Mouse (Mus musculus): Measurements from ENCODE around the gene Col25a1.

Gene Col25a1

GRCm38 (mm10) chr3:130161323-130161917 is 30.1 kb downstream of the Col25a1 start:
- DNase-seq (ENCODE audit: low read depth): no peak

- DNase-seq (ENCODE audit: low read depth): no peak
Measured at GRCm38 (mm10) chr3:130166875-130167274, 35.6 kb downstream of the Col25a1 start.

- DNase-seq (ENCODE audit: low read depth): no peak
Measured at GRCm38 (mm10) chr3:130172764-130173163, 41.5 kb downstream of the Col25a1 start.

GRCm38 (mm10) chr3:130180181-130180940 is 49.1 kb downstream of the Col25a1 start:
- peak; percentile 27 for DNase-seq (ENCODE audit: low read depth)

- DNase-seq (ENCODE audit: low read depth): no peak
Measured at GRCm38 (mm10) chr3:130180964-130181590, 49.8 kb downstream of the Col25a1 start.

GRCm38 (mm10) chr3:130181591-130181980 is 50.3 kb downstream of the Col25a1 start:
- DNase-seq (ENCODE audit: low read depth): no peak

- DNase-seq (ENCODE audit: low read depth): no peak
Measured at GRCm38 (mm10) chr3:130182450-130182849, 51.1 kb downstream of the Col25a1 start.

- DNase-seq (ENCODE audit: low read depth): no peak
Measured at GRCm38 (mm10) chr3:130185111-130185510, 53.8 kb downstream of the Col25a1 start.

- no peak for DNase-seq (ENCODE audit: low read depth)
Measured at GRCm38 (mm10) chr3:130187588-130187987, 56.3 kb downstream of the Col25a1 start.

GRCm38 (mm10) chr3:130193450-130193849 is 62.1 kb downstream of the Col25a1 start:
- no peak for DNase-seq (ENCODE audit: low read depth)

GRCm38 (mm10) chr3:130214631-130215030 is 83.3 kb downstream of the Col25a1 start:
- no peak for DNase-seq (ENCODE audit: low read depth)

GRCm38 (mm10) chr3:130216141-130216540 is 84.8 kb downstream of the Col25a1 start:
- DNase-seq (ENCODE audit: low read depth): no peak

- DNase-seq (ENCODE audit: low read depth): no peak
Measured at GRCm38 (mm10) chr3:130216646-130217045, 85.3 kb downstream of the Col25a1 start.

GRCm38 (mm10) chr3:130217705-130218104 is 86.4 kb downstream of the Col25a1 start:
- no peak for DNase-seq (ENCODE audit: low read depth)

- DNase-seq (ENCODE audit: low read depth): no peak
Measured at GRCm38 (mm10) chr3:130218232-130218728, 87.0 kb downstream of the Col25a1 start.

GRCm38 (mm10) chr3:130220811-130221210 is 89.5 kb downstream of the Col25a1 start:
- no peak for DNase-seq (ENCODE audit: low read depth)

GRCm38 (mm10) chr3:130228186-130228585 is 96.9 kb downstream of the Col25a1 start:
- DNase-seq (ENCODE audit: low read depth): no peak

GRCm38 (mm10) chr3:130232944-130233343 is 101.6 kb downstream of the Col25a1 start:
- DNase-seq (ENCODE audit: low read depth): no peak

- no peak for DNase-seq (ENCODE audit: low read depth)
Measured at GRCm38 (mm10) chr3:130235233-130235632, 103.9 kb downstream of the Col25a1 start.

GRCm38 (mm10) chr3:130236129-130236528 is 104.8 kb downstream of the Col25a1 start:
- DNase-seq (ENCODE audit: low read depth): no peak

- no peak for DNase-seq (ENCODE audit: low read depth)
Measured at GRCm38 (mm10) chr3:130237852-130238251, 106.6 kb downstream of the Col25a1 start.

GRCm38 (mm10) chr3:130241924-130242323 is 110.6 kb downstream of the Col25a1 start:
- no peak for DNase-seq (ENCODE audit: low read depth)
